Mouse (Mus musculus) erythroblast, embryonic 14.5 days (primary cell): ENCODE data around the gene Kcnj5. TPM values are rescaled to one million over a fixed set of nuclear protein-coding genes. Genes with fewer than 3 reads are reported as not detected.

Experiments
- H3K27me3 ChIP-seq: 2 replicates; pipeline ENCODE4 v1.6.1; 2012; ENCODE audit warnings: inconsistent platforms; ENCODE audit not compliant: control insufficient read depth
- H3K36me3 ChIP-seq: 2 replicates; pipeline ENCODE4 v1.6.1; 2012; ENCODE audit warnings: mild to moderate bottlenecking, inconsistent platforms; ENCODE audit not compliant: control insufficient read depth
- H3K4me1 ChIP-seq: 2 replicates; pipeline ENCODE4 v1.6.1; 2012; ENCODE audit warnings: inconsistent platforms; ENCODE audit not compliant: control insufficient read depth
- H3K4me3 ChIP-seq: replicated peaks from 2 replicates; pipeline ENCODE3; 2012; ENCODE audit warnings: moderate library complexity, mild to moderate bottlenecking, inconsistent platforms
- H3K9me3 ChIP-seq: 2 replicates; pipeline ENCODE4 v1.6.1; 2012; ENCODE audit warnings: low read length, inconsistent platforms, mixed read lengths; ENCODE audit not compliant: control insufficient read depth
- GATA1 ChIP-seq: IDR thresholded peaks from 2 replicates; pipeline ENCODE4 v1.6.1; 2012; ENCODE audit warnings: low read length, inconsistent platforms, mixed read lengths
- TAL1 ChIP-seq: IDR thresholded peaks from 3 replicates; pipeline ENCODE4 v1.6.1; 2012; ENCODE audit warnings: low read length, inconsistent platforms, mixed read lengths
- polyA plus RNA-seq: library from polyadenylated mRNA; stranded (reverse); fragments of >175 nt; gene quantifications from 2 replicates; pipeline ENCODE4 v1.2.3, GENCODE M21; 2012

Kcnj5 gene
- polyA plus RNA-seq, 1 experiment = not detected

DNA sequence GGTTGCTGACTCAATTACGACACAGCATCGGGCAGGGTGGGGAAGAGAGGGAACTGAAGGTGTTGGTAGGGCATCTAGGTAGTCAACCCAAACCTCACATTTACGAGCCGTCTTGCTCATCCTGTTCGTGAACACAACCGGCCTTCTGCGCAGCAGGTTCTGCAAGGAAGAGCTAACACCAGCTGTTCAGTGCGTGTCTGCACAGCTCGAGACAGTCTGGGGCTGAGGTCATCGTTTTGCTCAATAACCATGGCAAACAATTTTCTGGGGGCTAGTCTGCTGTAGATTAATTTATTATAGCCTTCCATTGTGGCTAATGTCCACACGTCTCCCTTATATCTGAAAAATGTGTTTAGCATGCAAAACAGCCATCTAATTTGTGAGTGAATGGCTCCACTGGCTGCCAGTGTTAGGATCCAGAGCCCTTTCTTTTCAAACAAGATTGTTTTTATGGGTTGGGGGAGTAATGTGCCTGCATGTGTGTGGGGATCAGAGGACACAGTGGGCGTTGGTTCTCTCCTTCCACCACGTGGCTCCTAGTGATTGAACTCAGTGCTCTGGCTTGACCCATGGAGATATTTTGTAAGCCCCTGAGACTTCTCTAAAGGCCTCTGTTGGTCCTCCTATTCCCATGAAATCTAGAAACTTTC, 41.5 kb downstream of the Kcnj5 start:
- Histone ChIP-seq H3K36me3 (no peaks in the 10 kb centered on the region), H3K9me3 (no peaks in the 10 kb centered on the region), H3K4me1 (no peaks in the 10 kb centered on the region), H3K27me3 (no peaks in the 10 kb centered on the region), H3K4me3 (no peak overlapping the region)
- TF ChIP-seq GATA1 (no peak), TAL1 (no peak)

DNA sequence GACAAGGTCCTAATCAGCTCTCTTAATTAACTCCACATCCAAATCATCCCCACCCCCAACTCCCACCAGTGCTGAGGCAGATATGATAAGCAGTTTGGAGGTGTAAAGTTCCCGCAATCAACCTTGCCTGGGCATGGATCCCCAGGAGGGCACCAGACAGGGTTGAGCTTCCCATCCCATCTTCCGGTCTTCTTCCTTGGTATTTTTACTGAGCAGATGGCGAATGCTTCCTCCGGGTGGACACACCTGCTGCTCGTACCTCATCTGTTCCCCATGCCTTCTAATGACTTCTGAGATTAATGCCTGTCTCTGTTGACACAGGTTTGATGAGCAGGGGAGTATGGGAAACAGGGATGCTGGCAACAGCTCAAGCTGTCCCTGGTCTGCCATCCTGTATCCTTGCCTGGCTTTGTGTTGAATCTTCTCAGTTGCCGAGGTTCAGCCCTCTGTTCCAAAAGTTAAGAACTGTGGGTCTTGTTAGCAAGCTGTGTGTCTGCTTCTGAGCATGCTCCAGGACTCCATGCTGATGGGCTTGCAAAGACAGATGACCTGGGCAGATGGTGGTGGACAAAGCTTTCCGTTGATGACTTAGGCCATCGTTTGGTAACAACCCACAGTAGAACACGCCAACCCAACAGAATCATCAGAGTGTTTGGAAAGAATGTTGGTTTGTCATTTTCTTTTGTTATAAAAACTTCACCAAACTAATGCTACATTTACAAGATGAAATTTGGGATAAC, 48.9 kb downstream of the Kcnj5 start:
- H3K4me1 ChIP-seq = no peaks in the 10 kb centered on the region
- H3K27me3 ChIP-seq = no peaks in the 10 kb centered on the region
- H3K36me3 ChIP-seq = no peaks in the 10 kb centered on the region
- H3K4me3 ChIP-seq = no peak overlapping the region
- TF ChIP-seq TAL1 = no peak
- H3K9me3 ChIP-seq = no peaks in the 10 kb centered on the region

GRCm38 (mm10) chr9:32292686-32293085, 51.5 kb downstream of the Kcnj5 start:
- no peak overlapping the region for H3K4me3 ChIP-seq
- H3K9me3 ChIP-seq = no peaks in the 10 kb centered on the region
- TF ChIP-seq TAL1 = no peak
- no peak for TF ChIP-seq GATA1
- H3K4me1 ChIP-seq = no peaks in the 10 kb centered on the region
- H3K27me3 ChIP-seq = no peaks in the 10 kb centered on the region
- no peaks in the 10 kb centered on the region for H3K36me3 ChIP-seq

- H3K4me1 ChIP-seq = no peaks in the 10 kb centered on the region
- H3K9me3 ChIP-seq = peaks cover 2% of the 10 kb centered on the region; the same call in 1 of the 2 replicates
- H3K36me3 ChIP-seq = no peaks in the 10 kb centered on the region
- no peak overlapping the region for H3K4me3 ChIP-seq
- no peaks in the 10 kb centered on the region for H3K27me3 ChIP-seq
- TF ChIP-seq TAL1 = no peak
Measured at GRCm38 (mm10) chr9:32291618-32292017, 52.5 kb downstream of the Kcnj5 start.

- TF ChIP-seq GATA1 (no peak), TAL1 (no peak)
- Histone ChIP-seq H3K27me3 (no peaks in the 10 kb centered on the region), H3K4me3 (no peak overlapping the region), H3K36me3 (no peaks in the 10 kb centered on the region), H3K9me3 (peaks cover 3% of the 10 kb centered on the region; the same call in 1 of the 2 replicates), H3K4me1 (peaks cover 12% of the 10 kb centered on the region)
Measured at GRCm38 (mm10) chr9:32283591-32283990, 60.6 kb downstream of the Kcnj5 start.

DNA sequence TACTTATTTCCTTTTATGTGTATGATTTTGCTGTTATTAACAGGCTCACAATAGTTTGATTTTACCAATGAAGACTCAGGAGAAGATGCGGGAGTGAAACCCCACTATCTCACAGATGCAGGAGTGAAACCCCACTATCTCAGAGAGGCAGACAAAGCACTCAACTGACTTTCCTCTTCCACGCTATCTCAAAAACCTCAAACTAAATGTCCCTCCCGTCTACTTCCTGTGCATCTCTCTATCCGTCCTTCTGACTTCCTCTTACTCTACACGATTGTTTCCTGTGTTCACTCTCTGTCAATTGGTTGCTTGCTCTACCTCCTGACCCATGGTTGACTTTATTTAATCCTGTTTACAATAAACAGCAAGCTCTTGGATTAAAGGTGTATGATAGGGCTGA, 63.7 kb downstream of the Kcnj5 start:
- no peaks in the 10 kb centered on the region for H3K27me3 ChIP-seq
- H3K9me3 ChIP-seq = no peaks in the 10 kb centered on the region
- no peak for TF ChIP-seq TAL1
- no peak for TF ChIP-seq GATA1
- H3K4me1 ChIP-seq = peaks cover 12% of the 10 kb centered on the region
- H3K4me3 ChIP-seq = no peak overlapping the region
- H3K36me3 ChIP-seq = no peaks in the 10 kb centered on the region

- Histone ChIP-seq H3K9me3 (no peaks in the 10 kb centered on the region), H3K4me3 (no peak overlapping the region), H3K36me3 (no peaks in the 10 kb centered on the region), H3K4me1 (peaks cover 12% of the 10 kb centered on the region), H3K27me3 (no peaks in the 10 kb centered on the region)
- TF ChIP-seq TAL1 (no peak), GATA1 (no peak)
Measured at GRCm38 (mm10) chr9:32279789-32280188, 64.4 kb downstream of the Kcnj5 start.

DNA sequence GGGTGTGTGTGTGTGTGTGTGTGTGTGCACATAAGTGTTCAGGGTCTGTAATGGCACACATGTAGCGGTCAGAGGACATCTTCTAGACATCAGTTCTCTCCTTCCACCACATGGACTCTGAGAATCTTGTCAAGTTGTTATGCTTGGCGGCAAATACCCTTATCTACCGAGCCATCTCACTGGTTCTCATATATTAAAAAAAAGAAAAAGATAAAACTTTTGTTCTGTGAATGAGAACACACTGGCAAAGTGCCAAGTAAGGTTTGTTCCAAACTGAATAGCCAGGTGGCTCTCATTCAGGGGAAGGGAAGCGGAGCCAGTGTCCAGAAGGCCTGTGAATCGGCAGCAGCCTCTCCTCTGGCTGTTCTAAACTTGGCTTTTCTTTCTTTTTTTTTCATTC, 66.1 kb downstream of the Kcnj5 start:
- Histone ChIP-seq H3K4me3 (no peak overlapping the region), H3K4me1 (peaks cover 12% of the 10 kb centered on the region)
- no peak for TF ChIP-seq TAL1
- no peak for TF ChIP-seq GATA1

DNA sequence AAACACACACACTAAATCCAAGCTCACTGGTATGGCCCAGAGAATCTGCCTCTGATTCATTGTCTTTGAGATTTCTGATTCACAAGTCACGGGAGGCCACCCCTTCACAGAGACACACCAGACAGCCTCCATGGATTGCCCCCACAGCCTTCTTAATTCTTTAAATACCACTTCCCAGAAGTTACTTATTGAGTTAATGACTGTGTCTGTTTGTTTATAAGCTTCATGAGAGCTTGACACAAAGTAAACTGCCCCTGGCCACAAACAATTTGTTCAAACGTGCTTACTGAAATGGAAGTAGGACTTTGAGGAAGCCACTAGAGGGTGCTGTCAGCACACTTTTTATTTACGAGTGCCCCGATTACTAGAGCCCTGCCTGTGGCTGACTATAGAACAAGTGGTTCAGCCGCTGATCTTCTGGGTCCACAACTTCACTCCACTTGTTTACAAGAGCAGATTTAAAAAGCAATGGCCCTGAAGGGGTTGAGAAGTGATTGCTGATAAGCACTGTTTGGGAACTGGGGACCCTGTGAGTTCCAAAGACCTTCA, 72.2 kb downstream of the Kcnj5 start:
- H3K4me3 ChIP-seq = no peak overlapping the region
- H3K4me1 ChIP-seq = no peaks in the 10 kb centered on the region
- H3K36me3 ChIP-seq = no peaks in the 10 kb centered on the region
- no peak for TF ChIP-seq TAL1
- TF ChIP-seq GATA1 = no peak
- no peaks in the 10 kb centered on the region for H3K27me3 ChIP-seq
- H3K9me3 ChIP-seq = no peaks in the 10 kb centered on the region

More for the DNA sequence above, 66.1 kb downstream of the Kcnj5 start:
- no peaks in the 10 kb centered on the region for H3K36me3 ChIP-seq
- H3K27me3 ChIP-seq = no peaks in the 10 kb centered on the region
- H3K9me3 ChIP-seq = no peaks in the 10 kb centered on the region

Other genes starting within 250 kb of the Kcnj5 start
- not detected in 2 replicates for gene Arhgap32, start 228.2 kb downstream of the Kcnj5 start, polyA plus RNA-seq
- not detected in 2 replicates for gene Kcnj1, start 28.1 kb upstream of the Kcnj5 start, polyA plus RNA-seq
- 0.04 and 0.05 TPM in 2 replicates for gene Fli1, start 198.5 kb upstream of the Kcnj5 start, polyA plus RNA-seq